Mouse (Mus musculus) regulatory T cell (primary cell): ENCODE results near the gene Dse.

Experiments
- in situ Hi-C: fragments of 300-600 bp; cut with MboI, MseI; formaldehyde crosslinking; loops from one replicate; pipeline ENCODE4 v1.15.1; 2025; ENCODE audit warnings: high pct_unique_total_duplicates

Dse gene

GRCm38 (mm10) chr10:34198574-34198973, 8.9 kb downstream of the Dse start:
- in situ Hi-C loops = loop anchor here (5.0 kb wide), 1 partner anchor 71 kb away; the partner anchor contains the start of gene Calhm6

- in situ Hi-C loops = loop anchor here (5.0 kb wide), 1 partner anchor 71 kb away; the partner anchor contains the start of gene Calhm6
Measured at GRCm38 (mm10) chr10:34198061-34198460, 9.5 kb downstream of the Dse start.

- in situ Hi-C loops = loop anchor here (5.0 kb wide), 1 partner anchor 70 kb away; the partner anchor contains the start of gene Calhm6
Measured at GRCm38 (mm10) chr10:34197269-34197668, 10.2 kb downstream of the Dse start.

GRCm38 (mm10) chr10:34194957-34195356, 12.6 kb downstream of the Dse start:
- in situ Hi-C loops = loop anchor here (5.0 kb wide), 1 partner anchor 68 kb away; the partner anchor contains the start of gene Calhm6

- in situ Hi-C loops = no loop called here
Measured at GRCm38 (mm10) chr10:34194503-34194902, 13.0 kb downstream of the Dse start.

GRCm38 (mm10) chr10:34186571-34187260, 20.8 kb downstream of the Dse start:
- in situ Hi-C loops = no loop called here

GRCm38 (mm10) chr10:34185556-34185955, 22.0 kb downstream of the Dse start:
- in situ Hi-C loops = no loop called here

GRCm38 (mm10) chr10:34184956-34185355, 22.6 kb downstream of the Dse start:
- in situ Hi-C loops = no loop called here

- in situ Hi-C loops = no loop called here
Measured at GRCm38 (mm10) chr10:34183731-34184130, 23.8 kb downstream of the Dse start.

GRCm38 (mm10) chr10:34175870-34176606, 31.5 kb downstream of the Dse start:
- in situ Hi-C loops = no loop called here

- in situ Hi-C loops = no loop called here
Measured at GRCm38 (mm10) chr10:34172663-34173282, 34.7 kb downstream of the Dse start.

- in situ Hi-C loops = no loop called here
Measured at GRCm38 (mm10) chr10:34171660-34172059, 35.9 kb downstream of the Dse start.

GRCm38 (mm10) chr10:34171191-34171590, 36.3 kb downstream of the Dse start:
- in situ Hi-C loops = no loop called here

- in situ Hi-C loops = no loop called here
Measured at GRCm38 (mm10) chr10:34166971-34167370, 40.5 kb downstream of the Dse start.

GRCm38 (mm10) chr10:34155796-34156554, 51.5 kb downstream of the Dse start:
- in situ Hi-C loops = no loop called here

- in situ Hi-C loops = no loop called here
Measured at GRCm38 (mm10) chr10:34151827-34152226, 55.7 kb downstream of the Dse start.

- in situ Hi-C loops = no loop called here
Measured at GRCm38 (mm10) chr10:34150454-34150853, 57.1 kb downstream of the Dse start.

GRCm38 (mm10) chr10:34149772-34150171, 57.7 kb downstream of the Dse start:
- in situ Hi-C loops = no loop called here

- in situ Hi-C loops = no loop called here
Measured at GRCm38 (mm10) chr10:34141693-34142092, 65.8 kb downstream of the Dse start.

- in situ Hi-C loops = no loop called here
Measured at GRCm38 (mm10) chr10:34139768-34140167, 67.7 kb downstream of the Dse start.

- in situ Hi-C loops = no loop called here
Measured at GRCm38 (mm10) chr10:34138027-34138426, 69.5 kb downstream of the Dse start.

- in situ Hi-C loops = no loop called here
Measured at GRCm38 (mm10) chr10:34136432-34136831, 71.1 kb downstream of the Dse start.
